Mouse (Mus musculus): ENCODE measurements around the gene Tmem140. TPM values are rescaled to one million over a fixed set of nuclear protein-coding genes. Genes with fewer than 3 reads are reported as not detected.

The Tmem140 gene
- polyA plus RNA-seq, 1 experiment, result 12.0 TPM

GRCm38 (mm10) chr6:34870136-34870535 is 7.2 kb downstream of the Tmem140 start:
- Histone ChIP-seq H3K79me2 (ENCODE audit: control insufficient read depth, insufficient read depth) (no peaks in the 10 kb centered on the region), H3K27me3 (ENCODE audit: control insufficient read depth, insufficient read depth, insufficient read length) (no peaks in the 10 kb centered on the region), H3K4me3 (no peak overlapping the region), H3ac (ENCODE audit: control insufficient read depth, insufficient read length) (no peak overlapping the region), H3K36me3 (ENCODE audit: control insufficient read depth, insufficient read depth) (peaks cover 3% of the 10 kb centered on the region), H3K4me2 (ENCODE audit: low read depth) (no peak overlapping the region)
- no peak for TF ChIP-seq E2F4 (IDR thresholded peaks at IDR 0.05; ENCODE audit: insufficient read depth)
- no peak for TF ChIP-seq REST (IDR thresholded peaks at IDR 0.05; ENCODE audit: insufficient read depth, insufficient read length)
- TF ChIP-seq TCF12 (IDR thresholded peaks at IDR 0.05; ENCODE audit: insufficient read depth, poor library complexity, severe bottlenecking), result no peak
- no peak for TF ChIP-seq MAX (IDR thresholded peaks at IDR 0.05; ENCODE audit: low read depth)
- TF ChIP-seq MYOD1 (IDR thresholded peaks at IDR 0.05; ENCODE audit: control insufficient read depth in 1 of 3, insufficient read length in 2 of 3, low read depth in 2 of 3), result no peak
- TF ChIP-seq TCF3 (IDR thresholded peaks at IDR 0.05; ENCODE audit: insufficient read length, low read depth), result no peak
- no peak for TF ChIP-seq MYOG (IDR thresholded peaks at IDR 0.05; ENCODE audit: control insufficient read depth in 1 of 3, insufficient read depth in 1 of 3, insufficient read length in 2 of 3, low read depth in 2 of 3)
- TF ChIP-seq SRF (IDR thresholded peaks at IDR 0.05; ENCODE audit: control insufficient read depth, insufficient read length, low read depth), result no peak
- no peak for TF ChIP-seq POLR2A (IDR thresholded peaks at IDR 0.05; ENCODE audit: insufficient read length, low read depth)
- no peak for TF ChIP-seq USF1 (IDR thresholded peaks at IDR 0.05; ENCODE audit: low read depth)
- TF ChIP-seq POLR2AphosphoS2 (IDR thresholded peaks at IDR 0.05; ENCODE audit: insufficient read length, low read depth), result no peak
- no peak for TF ChIP-seq CEBPB (IDR thresholded peaks at IDR 0.05; ENCODE audit: insufficient read depth, poor library complexity, severe bottlenecking)

- Histone ChIP-seq H3K27me3 (ENCODE audit: control insufficient read depth, insufficient read depth, insufficient read length) (no peaks in the 10 kb centered on the region), H3K4me3 (no peak overlapping the region)
These were observed 7.8 kb downstream of the Tmem140 start for GRCm38 (mm10) chr6:34870724-34871123.

GRCm38 (mm10) chr6:34871929-34872328 is 9.0 kb downstream of the Tmem140 start:
- TF ChIP-seq POLR2AphosphoS2 (IDR thresholded peaks at IDR 0.05; ENCODE audit: insufficient read length, low read depth) (peak; percentile 63), POLR2A (IDR thresholded peaks at IDR 0.05; ENCODE audit: insufficient read length, low read depth) (peak; percentile 30), CEBPB (IDR thresholded peaks at IDR 0.05; ENCODE audit: insufficient read depth, poor library complexity, severe bottlenecking) (no peak), E2F4 (IDR thresholded peaks at IDR 0.05; ENCODE audit: insufficient read depth) (no peak)
- H3K79me2 ChIP-seq (ENCODE audit: control insufficient read depth, insufficient read depth), result peaks cover 6% of the 10 kb centered on the region

More at GRCm38 (mm10) chr6:34870724-34871123, 7.8 kb downstream of the Tmem140 start:
- H3ac ChIP-seq (ENCODE audit: control insufficient read depth, insufficient read length), result no peak overlapping the region
- no peak overlapping the region for H3K4me2 ChIP-seq (ENCODE audit: low read depth)
- H3K36me3 ChIP-seq (ENCODE audit: control insufficient read depth, insufficient read depth), result peaks cover 3% of the 10 kb centered on the region
- H3K79me2 ChIP-seq (ENCODE audit: control insufficient read depth, insufficient read depth), result no peaks in the 10 kb centered on the region
- no peak for TF ChIP-seq SRF (IDR thresholded peaks at IDR 0.05; ENCODE audit: control insufficient read depth, insufficient read length, low read depth)
- no peak for TF ChIP-seq POLR2AphosphoS2 (IDR thresholded peaks at IDR 0.05; ENCODE audit: insufficient read length, low read depth)
- TF ChIP-seq POLR2A (IDR thresholded peaks at IDR 0.05; ENCODE audit: insufficient read length, low read depth), result no peak
- no peak for TF ChIP-seq REST (IDR thresholded peaks at IDR 0.05; ENCODE audit: insufficient read depth, insufficient read length)
- no peak for TF ChIP-seq MAX (IDR thresholded peaks at IDR 0.05; ENCODE audit: low read depth)
- TF ChIP-seq TCF3 (IDR thresholded peaks at IDR 0.05; ENCODE audit: insufficient read length, low read depth), result no peak
- no peak for TF ChIP-seq E2F4 (IDR thresholded peaks at IDR 0.05; ENCODE audit: insufficient read depth)
- no peak for TF ChIP-seq MYOD1 (IDR thresholded peaks at IDR 0.05; ENCODE audit: control insufficient read depth in 1 of 3, insufficient read length in 2 of 3, low read depth in 2 of 3)

GRCm38 (mm10) chr6:34872871-34873270 is 9.9 kb downstream of the Tmem140 start:
- H3K36me3 ChIP-seq (ENCODE audit: control insufficient read depth, insufficient read depth), result peaks cover 3% of the 10 kb centered on the region
- H3K79me2 ChIP-seq (ENCODE audit: control insufficient read depth, insufficient read depth), result peaks cover 15% of the 10 kb centered on the region
- no peak overlapping the region for H3K4me3 ChIP-seq
- no peak overlapping the region for H3ac ChIP-seq (ENCODE audit: control insufficient read depth, insufficient read length)
- H3K27me3 ChIP-seq (ENCODE audit: control insufficient read depth, insufficient read depth, insufficient read length), result no peaks in the 10 kb centered on the region
- H3K4me2 ChIP-seq (ENCODE audit: low read depth), result no peak overlapping the region
- TF ChIP-seq POLR2A (IDR thresholded peaks at IDR 0.05; ENCODE audit: insufficient read length, low read depth) (no peak), POLR2AphosphoS2 (IDR thresholded peaks at IDR 0.05; ENCODE audit: insufficient read length, low read depth) (no peak), E2F4 (IDR thresholded peaks at IDR 0.05; ENCODE audit: insufficient read depth) (no peak)

More at GRCm38 (mm10) chr6:34871929-34872328, 9.0 kb downstream of the Tmem140 start:
- Histone ChIP-seq H3K27me3 (ENCODE audit: control insufficient read depth, insufficient read depth, insufficient read length) (no peaks in the 10 kb centered on the region), H3ac (ENCODE audit: control insufficient read depth, insufficient read length) (no peak overlapping the region), H3K36me3 (ENCODE audit: control insufficient read depth, insufficient read depth) (peaks cover 3% of the 10 kb centered on the region), H3K4me2 (ENCODE audit: low read depth) (no peak overlapping the region), H3K4me3 (no peak overlapping the region)

GRCm38 (mm10) chr6:34874101-34874921 is 11.4 kb downstream of the Tmem140 start:
- H3K27me3 ChIP-seq (ENCODE audit: control insufficient read depth, insufficient read depth, insufficient read length), result no peaks in the 10 kb centered on the region
- H3K4me3 ChIP-seq, result no peak overlapping the region
- no peak overlapping the region for H3ac ChIP-seq (ENCODE audit: control insufficient read depth, insufficient read length)
- peaks cover 4% of the 10 kb centered on the region for H3K36me3 ChIP-seq (ENCODE audit: control insufficient read depth, insufficient read depth)
- TF ChIP-seq CEBPB (IDR thresholded peaks at IDR 0.05; ENCODE audit: insufficient read depth, poor library complexity, severe bottlenecking) (no peak), MAX (IDR thresholded peaks at IDR 0.05; ENCODE audit: low read depth) (no peak), POLR2AphosphoS2 (IDR thresholded peaks at IDR 0.05; ENCODE audit: insufficient read length, low read depth) (peak; percentile 4), MYOD1 (IDR thresholded peaks at IDR 0.05; ENCODE audit: control insufficient read depth in 1 of 3, insufficient read length in 2 of 3, low read depth in 2 of 3) (peak in 2 of 3 experiments; percentile 45 to 49), POLR2A (IDR thresholded peaks at IDR 0.05; ENCODE audit: insufficient read length, low read depth) (no peak), USF1 (IDR thresholded peaks at IDR 0.05; ENCODE audit: low read depth) (no peak), MYOG (IDR thresholded peaks at IDR 0.05; ENCODE audit: control insufficient read depth in 1 of 3, insufficient read depth in 1 of 3, insufficient read length in 2 of 3, low read depth in 2 of 3) (peak in 1 of 3 experiments; percentile 47), REST (IDR thresholded peaks at IDR 0.05; ENCODE audit: insufficient read depth, insufficient read length) (no peak), TCF12 (IDR thresholded peaks at IDR 0.05; ENCODE audit: insufficient read depth, poor library complexity, severe bottlenecking) (no peak), E2F4 (IDR thresholded peaks at IDR 0.05; ENCODE audit: insufficient read depth) (no peak)
- H3K4me2 ChIP-seq (ENCODE audit: low read depth), result peak overlapping the region; percentile 54
- H3K79me2 ChIP-seq (ENCODE audit: control insufficient read depth, insufficient read depth), result peaks cover 15% of the 10 kb centered on the region
